Mouse (Mus musculus) limb, embryonic 14.5 days (tissue): ENCODE measurements at regions not wholly inside any gene's neighbourhood (a gene's known extent, or its start where the extent isn't known, plus 50 kb on each side); places are given as distances from the start of the nearest gene placed in this dataset.

ENCODE experiments used
- ATAC-seq: fragments of 200-750 bp; cut with Nextera tagmentation; 2 replicates; pipeline ENCODE4 v1.8.0; 2017; ENCODE audit warnings: low read depth, moderate number of reproducible peaks, moderate TSS enrichment; ENCODE audit not compliant: low FRiP score
- DNase-seq: peaks from one replicate; pipeline ENCODE4 v3.0.0-alpha.2; 2015; ENCODE audit warnings: low spot score
- H3K27ac ChIP-seq: fragments of 300-500 bp; sonication (generic); replicated peaks from 2 replicates; pipeline ENCODE4 v1.5.1; 2014; ENCODE audit warnings: low read depth, mild to moderate bottlenecking, low read length, moderate library complexity, mixed read lengths
- H3K27me3 ChIP-seq: fragments of 300-500 bp; sonication (generic); 2 replicates; pipeline ENCODE4 v1.6.1; 2014; ENCODE audit warnings: low read length, mixed read lengths; ENCODE audit not compliant: control insufficient read depth, insufficient read depth
- H3K36me3 ChIP-seq: fragments of 300-500 bp; sonication (generic); 2 replicates; pipeline ENCODE4 v1.6.1; 2014; ENCODE audit warnings: mild to moderate bottlenecking, low read length, moderate library complexity, mixed read lengths; ENCODE audit not compliant: control insufficient read depth, insufficient read depth
- H3K4me1 ChIP-seq: fragments of 300-500 bp; sonication (generic); 2 replicates; pipeline ENCODE4 v1.6.1; 2014; ENCODE audit warnings: antibody characterized with exemption, low read length, mixed read lengths; ENCODE audit not compliant: control insufficient read depth, insufficient read depth
- H3K4me2 ChIP-seq: fragments of 300-500 bp; sonication (generic); replicated peaks from 2 replicates; pipeline ENCODE4 v1.6.1; 2014; ENCODE audit warnings: low read depth, mild to moderate bottlenecking, low read length, moderate library complexity; ENCODE audit not compliant: severe bottlenecking
- H3K4me3 ChIP-seq: fragments of 300-500 bp; sonication (generic); replicated peaks from 2 replicates; pipeline ENCODE4 v1.5.1; 2014; ENCODE audit warnings: low read length
- H3K9ac ChIP-seq: fragments of 300-500 bp; sonication (generic); 2 replicates; pipeline ENCODE4 v1.6.1; 2014; ENCODE audit warnings: mild to moderate bottlenecking, low read depth, low read length, moderate library complexity; ENCODE audit not compliant: severe bottlenecking
- H3K9me3 ChIP-seq: fragments of 300-500 bp; sonication (generic); 2 replicates; pipeline ENCODE4 v1.6.1; 2016; ENCODE audit warnings: low read length; ENCODE audit not compliant: control insufficient read depth
- POLR2A ChIP-seq: fragments of 200-500 bp; IDR thresholded peaks from 2 replicates; pipeline ENCODE4 v1.8.0; 2012; ENCODE audit warnings: inconsistent platforms, mild to moderate bottlenecking, moderate library complexity, borderline replicate concordance; ENCODE audit not compliant: insufficient read depth, insufficient read length; ENCODE audit errors: extremely low read depth
- WGBS: fragments of 180-500 bp; shearing (Covaris S2); extraction: QIAGEN DNeasy Blood & Tissue Kit; methylation state at CpG from one replicate; pipeline ENCODE4 v1.1.7; 2014; 5-methylcytosine and 5-hydroxymethylcytosine counted together

GRCm38 (mm10) chr8:34334851-34335250 is 223.3 kb upstream of the Gm10131 start:
- Histone ChIP-seq H3K27ac (no peak overlapping the region), H3K9me3 (no peaks in the 10 kb centered on the region), H3K9ac (no peak overlapping the region), H3K4me3 (no peak overlapping the region), H3K4me2 (no peak overlapping the region), H3K36me3 (no peaks in the 10 kb centered on the region), H3K4me1 (no peaks in the 10 kb centered on the region), H3K27me3 (no peaks in the 10 kb centered on the region)
- TF ChIP-seq POLR2A, result no peak
- DNase-seq (no peak), ATAC-seq (no peak)
- WGBS, result 88% methylated on average over 4 of the region's 4 CpGs

DNA sequence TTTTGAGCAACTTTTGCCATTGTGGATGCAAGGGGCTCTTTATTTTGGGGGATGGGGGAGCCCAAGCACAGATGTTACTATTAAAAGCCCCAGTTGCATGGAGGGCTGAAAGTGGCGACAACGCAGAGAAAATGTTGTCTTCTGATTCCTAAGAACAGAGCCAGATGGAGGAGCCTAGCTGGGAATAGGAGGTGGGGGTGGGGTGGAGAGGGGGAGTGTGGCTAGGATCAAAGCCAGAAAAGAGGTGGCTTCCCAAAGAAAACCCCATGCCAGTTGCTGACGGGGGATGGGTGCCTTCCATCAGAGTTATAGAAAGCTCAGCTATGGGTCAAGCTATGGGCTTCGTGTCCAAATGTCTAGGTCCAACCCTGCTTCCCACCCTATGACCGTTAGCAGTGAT is 220.1 kb upstream of the Gm10131 start:
- ATAC-seq (no peak), DNase-seq (no peak)
- Histone ChIP-seq H3K9ac (no peak overlapping the region), H3K27me3 (no peaks in the 10 kb centered on the region), H3K4me2 (no peak overlapping the region), H3K4me3 (no peak overlapping the region), H3K36me3 (no peaks in the 10 kb centered on the region), H3K9me3 (no peaks in the 10 kb centered on the region), H3K27ac (no peak overlapping the region), H3K4me1 (no peaks in the 10 kb centered on the region)
- no peak for TF ChIP-seq POLR2A
- WGBS, result 48% methylated on average over 5 of the region's 5 CpGs

GRCm38 (mm10) chr8:34326614-34326965 is 215.1 kb upstream of the Gm10131 start:
- Histone ChIP-seq H3K9me3 (no peaks in the 10 kb centered on the region), H3K27ac (no peak overlapping the region), H3K4me1 (peaks cover 4% of the 10 kb centered on the region; the same call in 1 of the 2 replicates), H3K27me3 (no peaks in the 10 kb centered on the region; the same call in 1 of the 2 replicates), H3K4me2 (peak overlapping the region; percentile 53), H3K9ac (no peak overlapping the region), H3K4me3 (peak overlapping the region; percentile 18), H3K36me3 (no peaks in the 10 kb centered on the region)
- 8% methylated on average over 15 of the region's 15 CpGs for WGBS
- ATAC-seq, result no peak
- TF ChIP-seq POLR2A, result no peak
- no peak for DNase-seq

- Histone ChIP-seq H3K27ac (no peak overlapping the region), H3K27me3 (no peaks in the 10 kb centered on the region; the same call in 1 of the 2 replicates), H3K36me3 (no peaks in the 10 kb centered on the region), H3K4me2 (peak overlapping the region; percentile 53), H3K4me1 (peaks cover 4% of the 10 kb centered on the region; the same call in 1 of the 2 replicates), H3K9me3 (no peaks in the 10 kb centered on the region), H3K4me3 (peak overlapping the region; percentile 18), H3K9ac (no peak overlapping the region)
- 2% methylated on average over 12 of the region's 17 CpGs for WGBS
- no peak for TF ChIP-seq POLR2A
- DNase-seq, result no peak
- ATAC-seq, result no peak
Observed at GRCm38 (mm10) chr8:34325841-34326613, 214.5 kb upstream of the Gm10131 start.

- Histone ChIP-seq H3K4me1 (no peaks in the 10 kb centered on the region), H3K4me2 (no peak overlapping the region), H3K4me3 (no peak overlapping the region), H3K9ac (no peak overlapping the region), H3K9me3 (no peaks in the 10 kb centered on the region), H3K27me3 (no peaks in the 10 kb centered on the region), H3K36me3 (no peaks in the 10 kb centered on the region), H3K27ac (no peak overlapping the region)
- ATAC-seq (no peak), DNase-seq (no peak)
- WGBS, result 49% methylated on average over 6 of the region's 6 CpGs
- no peak for TF ChIP-seq POLR2A
Observed at GRCm38 (mm10) chr8:34320158-34320587, 208.6 kb upstream of the Gm10131 start.
